Mouse (Mus musculus) ES-E14 (cell line): Measurements from ENCODE around the gene Gcnt7.

ENCODE experiments used
- CHD2 ChIP-seq: IDR thresholded peaks from 2 replicates; pipeline ENCODE4 v1.6.1; 2014; ENCODE audit warnings: mild to moderate bottlenecking, low read depth, low read length, inconsistent platforms
- HCFC1 ChIP-seq: IDR thresholded peaks from 2 replicates; pipeline ENCODE4 v1.6.1; 2012; ENCODE audit warnings: low read length, inconsistent platforms, borderline replicate concordance; ENCODE audit not compliant: insufficient read depth
- MAFK ChIP-seq: IDR thresholded peaks from 2 replicates; pipeline ENCODE4 v1.6.1; 2014; ENCODE audit warnings: mild to moderate bottlenecking, low read depth, low read length, inconsistent platforms; ENCODE audit not compliant: insufficient read depth
- ZC3H11A ChIP-seq: IDR thresholded peaks from 2 replicates; pipeline ENCODE4 v1.6.1; 2012; ENCODE audit warnings: low read depth, mild to moderate bottlenecking, inconsistent platforms, low read length, borderline replicate concordance
- ZNF384 ChIP-seq: IDR thresholded peaks from 2 replicates; pipeline ENCODE4 v1.6.1; 2012; ENCODE audit warnings: low read depth, low read length, inconsistent platforms

DNA sequence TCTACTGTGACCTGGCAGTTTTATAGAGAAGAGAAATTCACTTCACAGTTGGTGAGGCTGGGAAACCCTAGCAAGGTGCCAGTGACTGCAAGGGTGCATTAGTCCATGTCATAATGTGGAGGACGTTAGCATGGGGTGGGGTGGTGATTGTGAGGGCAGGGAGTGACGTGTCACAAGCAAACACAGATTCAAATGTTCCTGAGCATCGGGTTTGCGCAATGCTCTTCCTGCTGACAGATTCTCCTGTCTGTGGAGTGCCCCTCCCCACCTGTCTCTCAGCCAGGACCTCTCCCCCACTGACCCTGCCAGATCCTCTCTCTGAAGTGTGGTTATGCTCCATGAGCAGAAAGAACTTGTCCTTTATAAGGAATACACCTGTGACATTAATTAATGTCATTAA lies 10.1 kb downstream of the Gcnt7 start:
- TF ChIP-seq ZC3H11A = no peak
- TF ChIP-seq MAFK = no peak
- TF ChIP-seq HCFC1 = no peak
- TF ChIP-seq ZNF384 = no peak
- TF ChIP-seq CHD2 = no peak
